ENCODE assay signal across 17 mouse cellular contexts in genomic region chr1:191095019-191095418, GRCm38 (mm10). TPM values are rescaled to one million over a fixed set of nuclear protein-coding genes. Genes with fewer than 3 reads are reported as not detected.
DNase-seq lines count a peak whose midpoint lies in the region; ATAC-seq and TF ChIP-seq lines count a peak whose summit lies in the region.
"Had no signal": no experiment of that assay in that cellular context is flagged by ENCODE, and none has a peak within 500 bp of the region (broad histone marks: within the 10 kb centered on the region; RNA-seq: fewer than 3 reads in every experiment).

No protein-coding gene starts in this region.

- ATAC-seq in kidney, postnatal 0 days (replicated peaks; ENCODE audit: low FRiP score, low read depth) = no peak
- no peak for ATAC-seq in midbrain, postnatal 0 days (ENCODE audit: low FRiP score)
- no peak for ATAC-seq in midbrain, embryonic 16.5 days
- ATAC-seq in inflammation-experienced regulatory T-cells, adult 6 months = no peak
- ATAC-seq: forebrain, embryonic 16.5 days had no signal

- H3K36me3 ChIP-seq in kidney, postnatal 0 days (ENCODE audit: insufficient read depth, low read length) = no peaks in the 10 kb centered on the region
- no peaks in the 10 kb centered on the region for H3K36me3 ChIP-seq in midbrain, postnatal 0 days (ENCODE audit: insufficient read depth, low read length)
- H3K36me3 ChIP-seq in midbrain, embryonic 16.5 days (ENCODE audit: control insufficient read depth, insufficient read depth, low read length) = no peaks in the 10 kb centered on the region
- H3K36me3 ChIP-seq: hindbrain, embryonic 10.5 days had no signal

- H3K9ac ChIP-seq in kidney, postnatal 0 days (ENCODE audit: low read depth, low read length) = no peak overlapping the region
- no peak overlapping the region for H3K9ac ChIP-seq in midbrain, postnatal 0 days (replicated peaks; ENCODE audit: low read length, poor library complexity, severe bottlenecking)
- no peak overlapping the region for H3K9ac ChIP-seq in midbrain, embryonic 16.5 days (ENCODE audit: low read depth, low read length)

- 0 out of 2 replicates have a peak, but pooled peaks cover 11% of the 10 kb centered on the region for H3K4me1 ChIP-seq in kidney, postnatal 0 days (replicated peaks; ENCODE audit: insufficient read depth, low read length)
- 0 out of 2 replicates have a peak, but pooled peaks cover 4% of the 10 kb centered on the region for H3K4me1 ChIP-seq in midbrain, postnatal 0 days (ENCODE audit: insufficient read depth, low read length)
- peaks cover 4% of the 10 kb centered on the region; the same call in 1 of the 2 replicates for H3K4me1 ChIP-seq in midbrain, embryonic 16.5 days (ENCODE audit: control insufficient read depth, insufficient read depth, low read length)
- peaks cover 23% of the 10 kb centered on the region for H3K4me1 ChIP-seq in olfactory bulb, adult 2 months (ENCODE audit: control insufficient read depth, insufficient read depth, low read length)

- no peaks in the 10 kb centered on the region for H3K27me3 ChIP-seq in kidney, postnatal 0 days (ENCODE audit: insufficient read depth, low read length)
- peaks cover 23% of the 10 kb centered on the region for H3K27me3 ChIP-seq in midbrain, postnatal 0 days (ENCODE audit: insufficient read depth, low read length)
- H3K27me3 ChIP-seq in midbrain, embryonic 16.5 days (ENCODE audit: control insufficient read depth, insufficient read depth, low read depth, low read length) = peaks cover 15% of the 10 kb centered on the region

- no peaks in the 10 kb centered on the region for H3K9me3 ChIP-seq in kidney, postnatal 0 days (replicated peaks; ENCODE audit: low read length)
- H3K9me3 ChIP-seq in midbrain, postnatal 0 days (ENCODE audit: low read length) = no peaks in the 10 kb centered on the region
- H3K9me3 ChIP-seq in midbrain, embryonic 16.5 days (replicated peaks; ENCODE audit: control insufficient read depth, low read length, poor library complexity, severe bottlenecking) = no peaks in the 10 kb centered on the region
- H3K9me3 ChIP-seq: hindbrain, embryonic 10.5 days had no signal

- DNase-seq in kidney, postnatal 0 days (ENCODE audit: low spot score) = peak; percentile 42
- DNase-seq in kidney, adult 11 months = no peak
- DNase-seq in midbrain, postnatal 0 days (ENCODE audit: low spot score) = no peak
- DNase-seq in MN1 (ENCODE audit: low spot score) = peak; percentile 36
- DNase-seq in thymus, postnatal 14 days = no peak
- DNase-seq: adrenal gland, postnatal 14 days; cerebellum, adult 2 months had no signal

- no peak overlapping the region for H3K4me2 ChIP-seq in kidney, postnatal 0 days (ENCODE audit: low read length)
- no peak overlapping the region for H3K4me2 ChIP-seq in midbrain, postnatal 0 days (ENCODE audit: low read depth, low read length, poor library complexity, severe bottlenecking)
- no peak overlapping the region for H3K4me2 ChIP-seq in midbrain, embryonic 16.5 days (ENCODE audit: low read length)

- TF ChIP-seq POLR2A in olfactory bulb, adult 2 months (IDR thresholded peaks at IDR 0.05; ENCODE audit: insufficient read depth, low read depth, low read length) = no peak

- peak; percentile 64 for TF ChIP-seq CTCF in kidney, postnatal 0 days (IDR thresholded peaks at IDR 0.05; ENCODE audit: low read depth)
- peak; percentile 69 for TF ChIP-seq CTCF in midbrain, postnatal 0 days (IDR thresholded peaks at IDR 0.05)
- TF ChIP-seq CTCF in olfactory bulb, adult 2 months (IDR thresholded peaks at IDR 0.05; ENCODE audit: insufficient read depth, low read depth, low read length) = peak; percentile 24; the same call in 1 of the 2 replicates

- 71% methylated on average over 9 of the region's 9 CpGs for WGBS in kidney, postnatal 0 days
- 77% methylated on average over 9 of the region's 9 CpGs for WGBS in midbrain, postnatal 0 days
- WGBS in midbrain, embryonic 16.5 days = 80% methylated on average over 9 of the region's 9 CpGs
- WGBS in olfactory bulb, adult 2 months = 82% methylated on average over 9 of the region's 9 CpGs

- H3K4me3 ChIP-seq in kidney, postnatal 0 days (replicated peaks; ENCODE audit: low read depth, low read length) = no peak overlapping the region
- H3K4me3 ChIP-seq in midbrain, postnatal 0 days (ENCODE audit: low read depth, low read length) = no peak overlapping the region
- H3K4me3 ChIP-seq in midbrain, embryonic 16.5 days (ENCODE audit: low read depth, low read length) = no peak overlapping the region
- H3K4me3 ChIP-seq in olfactory bulb, adult 2 months (ENCODE audit: insufficient read depth, low read depth, low read length) = no peak overlapping the region
- H3K4me3 ChIP-seq: hindbrain, embryonic 10.5 days had no signal

- H3K27ac ChIP-seq in kidney, postnatal 0 days = no peak overlapping the region
- no peak overlapping the region for H3K27ac ChIP-seq in midbrain, postnatal 0 days (ENCODE audit: low read depth, low read length)
- H3K27ac ChIP-seq in midbrain, embryonic 16.5 days (ENCODE audit: low read length) = no peak overlapping the region
- H3K27ac ChIP-seq in olfactory bulb, adult 2 months (ENCODE audit: insufficient read depth, low read depth, low read length) = no peak overlapping the region
- H3K27ac ChIP-seq: hindbrain, embryonic 10.5 days had no signal

RNA-seq across cellular contexts. Expression of gene Batf3, which starts 2.6 kb away (rescaled TPM):
- polyA plus RNA-seq in kidney, postnatal 0 days (2015; fragmentation: Nextera tagmentation; extraction: Ambion mirVana) = 10.5 and 12.5 TPM in 2 replicates
- total RNA-seq in midbrain, postnatal 0 days (2014; rRNA removed) = 1.3 and 4.9 TPM in 2 replicates
- 1.3 and 1.6 TPM in 2 replicates for polyA plus RNA-seq in midbrain, postnatal 0 days (2015; fragmentation: Nextera tagmentation; extraction: Ambion mirVana)
- 0.80 and 1.6 TPM in 2 replicates for polyA plus RNA-seq in midbrain, embryonic 16.5 days (2015; fragmentation: Nextera tagmentation; extraction: Ambion mirVana)
- not detected in 2 replicates for polyA plus RNA-seq in olfactory bulb, adult 2 months (2012; ENCODE audit: insufficient read depth, insufficient read length, low replicate concordance, missing spikeins)
- polyA plus RNA-seq in inflammation-experienced regulatory T-cells, adult 6 months (2017; shearing (Covaris generic)) = 1 to 10 TPM in 1 of 3 experiments, not detected in 2; 1.4 TPM
- total RNA-seq: granulocyte monocyte progenitor cell, adult 5-6 weeks had no signal

RNA-seq across cellular contexts. Expression of gene Nsl1, which starts 32.2 kb away (rescaled TPM):
- polyA plus RNA-seq in kidney, postnatal 0 days (2015; fragmentation: Nextera tagmentation; extraction: Ambion mirVana) = 8.6 and 12.1 TPM in 2 replicates
- total RNA-seq in midbrain, postnatal 0 days (2014; rRNA removed) = 1.6 and 1.9 TPM in 2 replicates
- polyA plus RNA-seq in midbrain, postnatal 0 days (2015; fragmentation: Nextera tagmentation; extraction: Ambion mirVana) = 1.8 and 1.9 TPM in 2 replicates
- 2.4 and 3.2 TPM in 2 replicates for polyA plus RNA-seq in midbrain, embryonic 16.5 days (2015; fragmentation: Nextera tagmentation; extraction: Ambion mirVana)
- polyA plus RNA-seq in olfactory bulb, adult 2 months (2012; ENCODE audit: insufficient read depth, insufficient read length, low replicate concordance, missing spikeins) = not detected in 2 replicates
- polyA plus RNA-seq in inflammation-experienced regulatory T-cells, adult 6 months (2017; shearing (Covaris generic)) = 1 to 10 TPM; 1.1 to 7.4 (median 4.2) TPM

RNA-seq across cellular contexts. Expression of gene Tatdn3, which starts 32.3 kb away (rescaled TPM):
- 15.6 and 16.1 TPM in 2 replicates for polyA plus RNA-seq in kidney, postnatal 0 days (2015; fragmentation: Nextera tagmentation; extraction: Ambion mirVana)
- 21.5 and 39.0 TPM in 2 replicates for total RNA-seq in midbrain, postnatal 0 days (2014; rRNA removed)
- polyA plus RNA-seq in midbrain, postnatal 0 days (2015; fragmentation: Nextera tagmentation; extraction: Ambion mirVana) = 12.8 and 14.7 TPM in 2 replicates
- 14.1 and 16.7 TPM in 2 replicates for polyA plus RNA-seq in midbrain, embryonic 16.5 days (2015; fragmentation: Nextera tagmentation; extraction: Ambion mirVana)
- polyA plus RNA-seq in olfactory bulb, adult 2 months (2012; ENCODE audit: insufficient read depth, insufficient read length, low replicate concordance, missing spikeins) = not detected in 2 replicates
- 10 to 100 TPM in 2 of 3 experiments, 1 to 10 TPM in 1; 5.3 to 14.7 (median 11.0) TPM for polyA plus RNA-seq in inflammation-experienced regulatory T-cells, adult 6 months (2017; shearing (Covaris generic))

RNA-seq across cellular contexts. Expression of gene Spata45, which starts 58.6 kb away (rescaled TPM):
- polyA plus RNA-seq in kidney, postnatal 0 days (2015; fragmentation: Nextera tagmentation; extraction: Ambion mirVana) = not detected in 2 replicates
- total RNA-seq in midbrain, postnatal 0 days (2014; rRNA removed) = not detected in 2 replicates
- polyA plus RNA-seq in midbrain, postnatal 0 days (2015; fragmentation: Nextera tagmentation; extraction: Ambion mirVana) = not detected in 2 replicates
- not detected in 2 replicates for polyA plus RNA-seq in midbrain, embryonic 16.5 days (2015; fragmentation: Nextera tagmentation; extraction: Ambion mirVana)
- polyA plus RNA-seq in olfactory bulb, adult 2 months (2012; ENCODE audit: insufficient read depth, insufficient read length, low replicate concordance, missing spikeins) = not detected in 2 replicates
- polyA plus RNA-seq in inflammation-experienced regulatory T-cells, adult 6 months (2017; shearing (Covaris generic)) = 1 to 10 TPM in 1 of 3 experiments, not detected in 2; 1.1 TPM
- total RNA-seq: adrenal gland, postnatal 14 days; granulocyte monocyte progenitor cell, adult 5-6 weeks; left cerebral cortex, postnatal 10 days had no signal
- polyA plus RNA-seq: cerebellum, adult 2 months; embryonic facial prominence, embryonic 11.5 days; forebrain, embryonic 16.5 days; hindbrain, embryonic 10.5 days; kidney, embryonic 16.5 days; lung, embryonic 16.5 days had no signal

Comparison
In these comparisons a context has a peak if more than half of its experiments do, and no peak if none do; other contexts are left out.
1. DNase-seq: peak in kidney, postnatal 0 days (single experiment) and MN1 (single experiment); none in kidney, adult 11 months (single experiment), midbrain, postnatal 0 days (single experiment) and thymus, postnatal 14 days (single experiment).
2. Peak in every context shown above with its lines, with median percentiles within 50 percentile points of each other: CTCF ChIP-seq.